Mouse (Mus musculus): ENCODE results near the gene Eid3. TPM values are rescaled to one million over a fixed set of nuclear protein-coding genes. Genes with fewer than 3 reads are reported as not detected.

Eid3 gene
- polyA plus RNA-seq, 1 experiment from 2014 or later, result 0.20 TPM

DNA sequence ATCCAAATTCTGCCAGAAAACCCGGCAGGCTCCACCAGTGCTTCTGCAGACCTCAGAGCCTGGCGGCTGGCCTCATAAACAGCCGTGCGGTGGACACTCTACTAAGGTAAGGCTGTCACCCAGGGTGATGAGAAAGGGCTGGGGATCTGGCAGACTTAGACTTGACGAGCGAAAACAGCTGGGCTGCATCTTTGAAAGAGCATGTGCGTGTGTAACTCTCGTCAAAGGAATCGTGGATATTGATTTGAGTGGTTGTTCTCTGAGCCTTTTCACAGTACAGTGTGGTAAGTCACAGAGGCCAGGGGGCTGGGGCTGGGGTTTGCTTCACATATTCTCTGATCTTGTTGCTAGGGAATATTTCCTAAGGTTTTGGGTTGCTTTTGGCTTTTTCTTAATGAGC is 32.5 kb upstream of the Eid3 start, which contains the start of gene Txnrd1:
Gene Txnrd1 (plus strand): TSS at position 26 of the 400 bp plus-strand sequence.
- 67% methylated on average over 9 of the region's 9 CpGs for WGBS
- Histone ChIP-seq H3K9me3 (ENCODE audit: control insufficient read depth, low read length) (no peaks in the 10 kb centered on the region), H3K4me3 (ENCODE audit: control insufficient read depth in 1 of 2, insufficient read depth in 1 of 2, low read depth in 1 of 2, low read length in 2 of 2) (no peak within 1 kb of the TSS), H3K9ac (ENCODE audit: low read length) (no peak within 1 kb of the TSS), H3K27me3 (ENCODE audit: control insufficient read depth, insufficient read depth, low read length) (no peaks in the 10 kb centered on the region), H3K36me3 (ENCODE audit: control insufficient read depth, insufficient read depth, low read length) (no peaks in the 10 kb centered on the region), H3K27ac (replicated peaks in 1 of 2; ENCODE audit: control insufficient read depth in 1 of 2, insufficient read depth in 1 of 2, low read depth in 2 of 2, low read length in 2 of 2) (no peak within 1 kb of the TSS), H3K4me2 (ENCODE audit: low read length) (no peak within 1 kb of the TSS), H3K4me1 (ENCODE audit: control insufficient read depth in 2 of 2, insufficient read depth in 2 of 2, low read length in 2 of 2) (no peaks in the 10 kb centered on the region)
- ATAC-seq (ENCODE audit: insufficient number of reproducible peaks, insufficient read depth, low FRiP score, low read depth), result no peak

DNA sequence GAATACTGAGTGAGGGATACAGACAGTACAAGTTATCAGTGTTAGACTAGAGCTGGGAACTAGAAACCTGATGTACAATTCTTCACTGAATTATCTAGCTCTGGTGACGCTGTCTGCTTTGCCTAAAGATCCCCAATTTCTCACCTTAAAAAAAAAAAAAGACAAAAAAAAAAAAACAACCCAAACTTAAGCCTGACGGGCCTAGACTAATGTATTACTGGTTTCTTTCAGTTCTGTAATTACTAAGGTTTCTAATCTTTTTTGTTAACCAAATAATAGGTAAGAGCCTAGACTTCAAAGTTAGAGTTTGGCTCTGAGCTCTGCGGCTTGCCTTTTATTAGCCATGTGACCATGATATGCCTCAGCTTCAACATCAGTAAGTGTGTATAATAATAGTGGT is 30.5 kb upstream of the Eid3 start:
- no peak for ATAC-seq (ENCODE audit: insufficient number of reproducible peaks, insufficient read depth, low FRiP score, low read depth)
- WGBS, result 88% methylated on average over 3 of the region's 3 CpGs
- no peaks in the 10 kb centered on the region for H3K9me3 ChIP-seq (ENCODE audit: control insufficient read depth, low read length)

DNA sequence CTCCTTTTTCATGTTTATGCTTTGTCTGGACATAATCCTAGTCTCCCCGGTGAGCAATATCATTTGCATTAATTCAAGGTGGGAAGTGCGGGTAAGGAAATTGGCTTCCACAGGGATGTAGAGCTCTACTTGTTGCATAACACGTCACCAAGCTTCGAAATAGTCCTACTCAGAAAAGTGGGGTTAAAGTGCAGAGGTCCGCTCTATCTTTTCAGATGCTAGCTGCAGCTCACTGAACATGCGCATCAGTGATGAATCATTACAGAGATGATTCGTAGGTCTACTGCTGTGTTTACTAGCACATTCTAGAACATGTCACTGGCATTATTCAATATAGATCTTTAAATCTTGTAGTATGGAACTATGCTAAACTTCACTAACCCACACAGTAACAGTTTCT is 28.0 kb upstream of the Eid3 start:
- H3K4me1 ChIP-seq (ENCODE audit: control insufficient read depth in 2 of 2, insufficient read depth in 2 of 2, low read length in 2 of 2), result no peaks in the 10 kb centered on the region
- H3K4me3 ChIP-seq (ENCODE audit: control insufficient read depth in 1 of 2, insufficient read depth in 1 of 2, low read depth in 1 of 2, low read length in 2 of 2), result no peak overlapping the region
- no peak overlapping the region for H3K27ac ChIP-seq (replicated peaks in 1 of 2; ENCODE audit: control insufficient read depth in 1 of 2, insufficient read depth in 1 of 2, low read depth in 2 of 2, low read length in 2 of 2)
- H3K27me3 ChIP-seq (ENCODE audit: control insufficient read depth, insufficient read depth, low read length), result no peaks in the 10 kb centered on the region
- H3K9me3 ChIP-seq (ENCODE audit: control insufficient read depth, low read length), result no peaks in the 10 kb centered on the region
- 83% methylated on average over 7 of the region's 7 CpGs for WGBS
- no peak for ATAC-seq (ENCODE audit: insufficient number of reproducible peaks, insufficient read depth, low FRiP score, low read depth)
- no peaks in the 10 kb centered on the region for H3K36me3 ChIP-seq (ENCODE audit: control insufficient read depth, insufficient read depth, low read length)
- no peak overlapping the region for H3K4me2 ChIP-seq (ENCODE audit: low read length)
- no peak overlapping the region for H3K9ac ChIP-seq (ENCODE audit: low read length)

More for the DNA sequence above, 30.5 kb upstream of the Eid3 start:
- no peaks in the 10 kb centered on the region for H3K36me3 ChIP-seq (ENCODE audit: control insufficient read depth, insufficient read depth, low read length)
- H3K4me3 ChIP-seq (ENCODE audit: control insufficient read depth in 1 of 2, insufficient read depth in 1 of 2, low read depth in 1 of 2, low read length in 2 of 2), result no peak overlapping the region
- no peaks in the 10 kb centered on the region for H3K27me3 ChIP-seq (ENCODE audit: control insufficient read depth, insufficient read depth, low read length)
- H3K27ac ChIP-seq (replicated peaks in 1 of 2; ENCODE audit: control insufficient read depth in 1 of 2, insufficient read depth in 1 of 2, low read depth in 2 of 2, low read length in 2 of 2), result no peak overlapping the region
- no peaks in the 10 kb centered on the region for H3K4me1 ChIP-seq (ENCODE audit: control insufficient read depth in 2 of 2, insufficient read depth in 2 of 2, low read length in 2 of 2)
- no peak overlapping the region for H3K9ac ChIP-seq (ENCODE audit: low read length)
- no peak overlapping the region for H3K4me2 ChIP-seq (ENCODE audit: low read length)

DNA sequence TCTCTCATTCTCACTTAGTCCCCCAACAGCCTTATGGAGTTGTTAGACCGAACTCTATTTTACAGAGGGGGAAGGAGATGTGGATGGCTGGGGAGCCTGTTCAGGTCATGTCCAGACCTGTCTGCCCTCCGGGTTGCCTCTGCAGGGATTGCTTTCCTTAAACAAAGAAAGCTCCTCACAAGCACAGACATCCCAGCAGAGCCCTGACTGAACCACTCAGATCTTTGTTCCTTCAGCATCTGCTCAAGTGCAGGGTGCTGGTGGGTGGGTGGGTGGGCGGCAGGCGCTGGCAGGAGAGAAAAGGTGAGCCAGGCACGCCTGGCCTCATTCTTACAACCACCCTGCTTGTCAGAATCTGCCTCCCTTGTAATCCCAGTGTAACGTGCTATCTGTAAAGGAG is 22.3 kb upstream of the Eid3 start:
- WGBS, result 50% methylated on average over 6 of the region's 6 CpGs
- ATAC-seq (ENCODE audit: insufficient number of reproducible peaks, insufficient read depth, low FRiP score, low read depth), result no peak

DNA sequence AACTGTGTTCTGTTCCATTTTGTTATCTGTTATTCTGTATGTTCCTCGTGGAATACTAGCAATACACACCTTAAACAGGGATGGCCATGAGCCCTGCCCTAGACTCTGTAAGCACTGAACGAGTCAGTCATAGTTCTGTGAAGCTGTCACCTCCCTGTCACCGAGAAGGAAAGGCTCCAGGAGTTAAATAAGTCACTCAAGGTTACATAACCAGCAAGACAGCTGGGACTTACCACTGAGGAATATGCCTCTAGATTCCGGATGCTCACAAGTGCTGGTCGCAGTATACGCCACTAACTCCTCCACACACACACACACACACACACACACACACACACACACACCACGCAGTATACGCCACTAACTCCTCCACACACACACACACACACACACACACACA is 21.7 kb upstream of the Eid3 start:
- no peak for ATAC-seq (ENCODE audit: insufficient number of reproducible peaks, insufficient read depth, low FRiP score, low read depth)
- WGBS, result 66% methylated on average over 8 of the region's 8 CpGs
- no peak overlapping the region for H3K9ac ChIP-seq (ENCODE audit: low read length)

More for the DNA sequence above, 22.3 kb upstream of the Eid3 start:
- Histone ChIP-seq H3K9me3 (ENCODE audit: control insufficient read depth, low read length) (no peaks in the 10 kb centered on the region), H3K9ac (ENCODE audit: low read length) (no peak overlapping the region), H3K4me2 (ENCODE audit: low read length) (no peak overlapping the region), H3K36me3 (ENCODE audit: control insufficient read depth, insufficient read depth, low read length) (no peaks in the 10 kb centered on the region), H3K4me3 (ENCODE audit: control insufficient read depth in 1 of 2, insufficient read depth in 1 of 2, low read depth in 1 of 2, low read length in 2 of 2) (no peak overlapping the region), H3K27me3 (ENCODE audit: control insufficient read depth, insufficient read depth, low read length) (no peaks in the 10 kb centered on the region), H3K27ac (replicated peaks in 1 of 2; ENCODE audit: control insufficient read depth in 1 of 2, insufficient read depth in 1 of 2, low read depth in 2 of 2, low read length in 2 of 2) (no peak overlapping the region), H3K4me1 (ENCODE audit: control insufficient read depth in 2 of 2, insufficient read depth in 2 of 2, low read length in 2 of 2) (no peaks in the 10 kb centered on the region)

DNA sequence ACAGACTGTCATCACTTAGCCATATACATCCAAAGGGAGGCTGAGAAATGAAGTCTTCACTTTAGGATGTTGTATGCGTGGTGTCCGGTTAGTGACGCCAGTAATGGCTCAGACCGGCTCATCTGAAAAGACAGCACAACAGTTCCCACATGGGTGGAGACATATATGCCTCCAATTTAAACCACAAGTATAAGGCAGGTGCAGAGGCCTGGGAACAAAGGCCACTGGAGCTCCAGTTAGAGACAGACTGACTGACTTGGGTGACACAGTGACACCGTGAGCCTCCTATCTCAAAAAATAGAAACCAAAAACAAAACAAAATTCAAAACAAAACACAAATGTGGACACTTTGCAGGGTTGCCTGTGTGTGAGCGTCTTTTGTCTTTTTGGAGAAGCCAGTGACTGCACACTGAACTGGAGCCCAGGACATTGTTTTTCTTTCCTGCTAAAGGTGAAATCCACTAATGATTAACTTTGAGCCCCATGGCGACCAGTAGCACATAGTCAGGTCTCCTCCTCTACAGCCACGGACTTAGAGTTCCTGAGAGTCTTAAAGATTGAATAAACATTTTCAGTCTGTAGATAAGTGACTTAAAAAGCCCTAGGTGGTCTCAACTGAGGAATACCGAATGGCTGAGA is 18.5 kb upstream of the Eid3 start:
- no peaks in the 10 kb centered on the region for H3K4me1 ChIP-seq (ENCODE audit: control insufficient read depth in 2 of 2, insufficient read depth in 2 of 2, low read length in 2 of 2)
- no peaks in the 10 kb centered on the region for H3K27me3 ChIP-seq (ENCODE audit: control insufficient read depth, insufficient read depth, low read length)
- H3K4me2 ChIP-seq (ENCODE audit: low read length), result no peak overlapping the region
- H3K9ac ChIP-seq (ENCODE audit: low read length), result no peak overlapping the region
- no peak for ATAC-seq (ENCODE audit: insufficient number of reproducible peaks, insufficient read depth, low FRiP score, low read depth)
- H3K27ac ChIP-seq (replicated peaks in 1 of 2; ENCODE audit: control insufficient read depth in 1 of 2, insufficient read depth in 1 of 2, low read depth in 2 of 2, low read length in 2 of 2), result no peak overlapping the region
- no peaks in the 10 kb centered on the region for H3K36me3 ChIP-seq (ENCODE audit: control insufficient read depth, insufficient read depth, low read length)
- H3K4me3 ChIP-seq (ENCODE audit: control insufficient read depth in 1 of 2, insufficient read depth in 1 of 2, low read depth in 1 of 2, low read length in 2 of 2), result no peak overlapping the region
- WGBS, result 73% methylated on average over 9 of the region's 9 CpGs
- no peaks in the 10 kb centered on the region for H3K9me3 ChIP-seq (ENCODE audit: control insufficient read depth, low read length)

More for the DNA sequence above, 21.7 kb upstream of the Eid3 start:
- Histone ChIP-seq H3K27ac (replicated peaks in 1 of 2; ENCODE audit: control insufficient read depth in 1 of 2, insufficient read depth in 1 of 2, low read depth in 2 of 2, low read length in 2 of 2) (no peak overlapping the region), H3K4me2 (ENCODE audit: low read length) (no peak overlapping the region), H3K9me3 (ENCODE audit: control insufficient read depth, low read length) (no peaks in the 10 kb centered on the region), H3K4me1 (ENCODE audit: control insufficient read depth in 2 of 2, insufficient read depth in 2 of 2, low read length in 2 of 2) (no peaks in the 10 kb centered on the region), H3K27me3 (ENCODE audit: control insufficient read depth, insufficient read depth, low read length) (no peaks in the 10 kb centered on the region), H3K36me3 (ENCODE audit: control insufficient read depth, insufficient read depth, low read length) (no peaks in the 10 kb centered on the region), H3K4me3 (ENCODE audit: control insufficient read depth in 1 of 2, insufficient read depth in 1 of 2, low read depth in 1 of 2, low read length in 2 of 2) (no peak overlapping the region)

DNA sequence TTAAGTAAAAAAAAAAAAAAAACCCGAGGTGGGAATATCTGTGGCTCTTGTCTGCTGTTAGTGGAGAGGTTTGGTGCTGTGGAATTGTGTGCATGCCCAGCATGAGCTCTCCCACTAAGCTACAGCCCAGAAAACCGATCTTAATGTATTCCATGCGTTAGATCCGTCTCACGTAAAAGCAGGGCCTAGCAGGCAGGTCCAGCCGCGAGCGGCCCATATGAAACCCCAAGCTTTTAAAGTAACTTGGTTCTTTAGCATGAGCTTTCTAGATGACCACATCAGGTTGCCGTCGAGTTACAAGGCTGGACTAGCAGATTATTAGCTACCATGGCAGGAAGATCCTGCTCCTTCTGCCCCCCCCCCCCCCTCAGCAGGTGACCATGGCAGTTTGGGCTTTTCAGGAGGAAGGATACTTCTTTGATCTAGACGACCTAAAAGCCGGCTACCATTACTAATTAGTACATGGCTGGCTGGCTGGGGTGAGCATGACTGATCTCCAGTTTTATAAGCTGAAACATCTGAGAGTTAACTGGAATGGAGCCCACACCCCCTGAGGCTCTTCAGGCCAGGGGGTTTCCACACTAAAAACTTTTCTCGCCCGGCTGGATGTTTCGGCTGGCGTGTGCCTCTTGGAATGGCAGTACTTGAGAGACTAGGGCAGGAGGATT is 16.6 kb upstream of the Eid3 start:
- H3K4me2 ChIP-seq (ENCODE audit: low read length), result no peak overlapping the region
- H3K9me3 ChIP-seq (ENCODE audit: control insufficient read depth, low read length), result no peaks in the 10 kb centered on the region
- H3K9ac ChIP-seq (ENCODE audit: low read length), result no peak overlapping the region
- WGBS, result 69% methylated on average over 16 of the region's 16 CpGs
- H3K4me3 ChIP-seq (ENCODE audit: control insufficient read depth in 1 of 2, insufficient read depth in 1 of 2, low read depth in 1 of 2, low read length in 2 of 2), result no peak overlapping the region
- H3K4me1 ChIP-seq (ENCODE audit: control insufficient read depth in 2 of 2, insufficient read depth in 2 of 2, low read length in 2 of 2), result no peaks in the 10 kb centered on the region
- ATAC-seq (ENCODE audit: insufficient number of reproducible peaks, insufficient read depth, low FRiP score, low read depth), result no peak
- H3K27ac ChIP-seq (replicated peaks in 1 of 2; ENCODE audit: control insufficient read depth in 1 of 2, insufficient read depth in 1 of 2, low read depth in 2 of 2, low read length in 2 of 2), result no peak overlapping the region
- H3K27me3 ChIP-seq (ENCODE audit: control insufficient read depth, insufficient read depth, low read length), result no peaks in the 10 kb centered on the region
- no peaks in the 10 kb centered on the region for H3K36me3 ChIP-seq (ENCODE audit: control insufficient read depth, insufficient read depth, low read length)

DNA sequence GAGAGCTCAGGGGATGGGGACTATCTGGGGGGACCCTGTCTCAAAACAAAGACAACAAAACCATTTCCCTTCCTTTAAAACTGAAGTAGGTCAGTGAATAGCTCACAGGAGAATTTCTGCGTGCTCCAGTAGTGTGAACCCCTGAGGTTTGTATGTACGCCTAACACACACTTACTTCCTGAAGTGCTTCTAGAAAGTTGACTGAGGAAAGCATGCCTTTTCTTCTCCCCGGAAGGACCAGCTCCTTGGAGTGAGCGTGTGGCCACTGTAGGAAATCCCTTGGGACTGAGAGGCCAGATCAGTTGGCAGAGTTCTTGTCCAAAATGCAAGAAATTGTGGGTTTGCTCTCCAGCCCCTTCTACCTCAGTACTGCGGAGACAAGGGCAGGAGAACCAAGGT is 16.1 kb upstream of the Eid3 start:
- Histone ChIP-seq H3K4me3 (ENCODE audit: control insufficient read depth in 1 of 2, insufficient read depth in 1 of 2, low read depth in 1 of 2, low read length in 2 of 2) (no peak overlapping the region), H3K4me1 (ENCODE audit: control insufficient read depth in 2 of 2, insufficient read depth in 2 of 2, low read length in 2 of 2) (no peaks in the 10 kb centered on the region), H3K9ac (ENCODE audit: low read length) (no peak overlapping the region), H3K27me3 (ENCODE audit: control insufficient read depth, insufficient read depth, low read length) (no peaks in the 10 kb centered on the region), H3K4me2 (ENCODE audit: low read length) (no peak overlapping the region), H3K27ac (replicated peaks in 1 of 2; ENCODE audit: control insufficient read depth in 1 of 2, insufficient read depth in 1 of 2, low read depth in 2 of 2, low read length in 2 of 2) (no peak overlapping the region), H3K36me3 (ENCODE audit: control insufficient read depth, insufficient read depth, low read length) (no peaks in the 10 kb centered on the region), H3K9me3 (ENCODE audit: control insufficient read depth, low read length) (no peaks in the 10 kb centered on the region)
- 79% methylated on average over 5 of the region's 5 CpGs for WGBS
- ATAC-seq (ENCODE audit: insufficient number of reproducible peaks, insufficient read depth, low FRiP score, low read depth), result no peak

Measured in heart, embryonic 14.5 days (tissue).